Mouse (Mus musculus) hematopoietic multipotent progenitor cell, adult 10-12 weeks (in vitro differentiated cells): ENCODE measurements around the gene Rab13. TPM values are rescaled to one million over a fixed set of nuclear protein-coding genes. Genes with fewer than 3 reads are reported as not detected.

ENCODE experiments used
- polyA plus RNA-seq: library from polyadenylated mRNA; stranded (reverse); fragments of >175 nt; gene quantifications from 2 replicates; pipeline ENCODE4 v1.2.3, GENCODE M21; 2012; ENCODE audit warnings: low replicate concordance

The Rab13 gene
- 1.4 and 1.5 TPM in 2 replicates for polyA plus RNA-seq

GRCm38 (mm10) chr3:90213377-90213866 is at the start of gene Rab13, which contains the start of gene Rps27:
Gene Rab13, plus strand, starts transcription at chr3:90213695.
Gene Rps27, minus strand, starts transcription at chr3:90213651.

GRCm38 (mm10) chr3:90231507-90232333 is 18.2 kb downstream of the Rab13 start, which contains the start of gene Jtb:
Gene Jtb, plus strand, starts transcription at chr3:90231597.

GRCm38 (mm10) chr3:90242984-90243775 is 29.7 kb downstream of the Rab13 start, which contains the start of gene Creb3l4:
Gene Creb3l4, minus strand, starts transcription at chr3:90243512.

GRCm38 (mm10) chr3:90247960-90248745 is 34.7 kb downstream of the Rab13 start, which contains the start of gene Slc39a1:
Gene Slc39a1, plus strand, starts transcription at chr3:90248172.

GRCm38 (mm10) chr3:90253653-90254418 is 40.3 kb downstream of the Rab13 start, which contains the start of gene Crtc2:
Gene Crtc2, plus strand, starts transcription at chr3:90254163.

GRCm38 (mm10) chr3:90265034-90265931 is 51.8 kb downstream of the Rab13 start, which contains the start of gene Dennd4b:
Gene Dennd4b, plus strand, starts transcription at chr3:90265185.

Other genes starting within 250 kb of the Rab13 start
- 7.5 and 28.3 TPM in 2 replicates for gene Hax1, start 214.9 kb upstream of the Rab13 start, polyA plus RNA-seq
- 13.2 and 39.5 TPM in 2 replicates for gene 4933434E20Rik, start 162.1 kb upstream of the Rab13 start, polyA plus RNA-seq
- 97.5 and 134 TPM in 2 replicates for gene Ubap2l, start 161.1 kb upstream of the Rab13 start, polyA plus RNA-seq
- 235 and 367 TPM in 2 replicates for gene Tpm3, start 141.0 kb upstream of the Rab13 start, polyA plus RNA-seq
- 0.02 TPM in 1 of 2 replicates, not detected in the other for gene Nup210l, start 109.6 kb upstream of the Rab13 start, polyA plus RNA-seq
- gene Rps27, start within 50 bp of the Rab13 start, polyA plus RNA-seq, result 704 and 1,048 TPM in 2 replicates
- gene Jtb, start 17.9 kb downstream of the Rab13 start, polyA plus RNA-seq, result 128 and 313 TPM in 2 replicates
- gene Creb3l4, start 29.8 kb downstream of the Rab13 start, polyA plus RNA-seq, result not detected in 2 replicates
- gene Slc39a1, start 34.5 kb downstream of the Rab13 start, polyA plus RNA-seq, result 18.2 and 18.6 TPM in 2 replicates
- gene Crtc2, start 40.5 kb downstream of the Rab13 start, polyA plus RNA-seq, result 151 and 168 TPM in 2 replicates
- 218 and 692 TPM in 2 replicates for gene Dennd4b, start 51.5 kb downstream of the Rab13 start, polyA plus RNA-seq
- gene Gatad2b, start 79.5 kb downstream of the Rab13 start, polyA plus RNA-seq, result 5.7 and 10.3 TPM in 2 replicates
- 2.6 and 4.0 TPM in 2 replicates for gene Slc27a3, start 176.2 kb downstream of the Rab13 start, polyA plus RNA-seq
- 27.3 and 32.4 TPM in 2 replicates for gene Ints3, start 219.9 kb downstream of the Rab13 start, polyA plus RNA-seq